Mouse (Mus musculus) neural tube, embryonic 11.5 days (tissue): ENCODE results near the gene Prkaa1. TPM values are rescaled to one million over a fixed set of nuclear protein-coding genes. Genes with fewer than 3 reads are reported as not detected.
"Not testable (repeated sequence)": the region's sequence is repeated elsewhere in the genome, so short reads cannot be mapped to it uniquely, and the experiment has no call there.

Experiments
- ATAC-seq: fragments of 200-750 bp; cut with Nextera tagmentation; 2 replicates; pipeline ENCODE4 v1.8.0; 2017; ENCODE audit warnings: moderate number of reproducible peaks, mild to moderate bottlenecking, moderate TSS enrichment, moderate library complexity; ENCODE audit not compliant: insufficient read depth, low FRiP score, low TSS enrichment
- DNase-seq: peaks from one replicate; pipeline ENCODE4 v3.0.0-alpha.2; 2015; ENCODE audit warnings: low spot score
- H3K27ac ChIP-seq: fragments of 300-500 bp; sonication (generic); 2 replicates; pipeline ENCODE4 v1.5.1; 2014; ENCODE audit warnings: low read depth, mild to moderate bottlenecking, low read length
- H3K27me3 ChIP-seq: fragments of 300-500 bp; sonication (generic); 2 replicates; pipeline ENCODE4 v1.6.1; 2014; ENCODE audit warnings: mild to moderate bottlenecking, low read length, mixed read lengths; ENCODE audit not compliant: control insufficient read depth, insufficient read depth
- H3K36me3 ChIP-seq: fragments of 300-500 bp; sonication (generic); 2 replicates; pipeline ENCODE4 v1.6.1; 2014; ENCODE audit warnings: mild to moderate bottlenecking, low read length, moderate library complexity, mixed read lengths; ENCODE audit not compliant: control insufficient read depth, insufficient read depth
- H3K4me1 ChIP-seq: fragments of 300-500 bp; sonication (generic); 2 replicates; pipeline ENCODE4 v1.6.1; 2014; ENCODE audit warnings: low read length, mixed read lengths; ENCODE audit not compliant: control insufficient read depth, insufficient read depth
- H3K4me2 ChIP-seq: fragments of 300-500 bp; sonication (generic); 2 replicates; pipeline ENCODE4 v1.6.1; 2014; ENCODE audit warnings: low read depth, mild to moderate bottlenecking, moderate library complexity
- H3K4me3 ChIP-seq: fragments of 300-500 bp; sonication (generic); 2 replicates; pipeline ENCODE4 v1.5.1; 2014; ENCODE audit warnings: low read depth, low read length
- H3K9ac ChIP-seq: fragments of 300-500 bp; sonication (generic); 2 replicates; pipeline ENCODE4 v1.6.1; 2014; ENCODE audit warnings: mild to moderate bottlenecking, low read length
- H3K9me3 ChIP-seq: fragments of 300-500 bp; sonication (generic); 2 replicates; pipeline ENCODE4 v1.6.1; 2016; ENCODE audit warnings: low read length; ENCODE audit not compliant: control insufficient read depth
- WGBS: fragments of 180-500 bp; shearing (Covaris S2); extraction: QIAGEN DNeasy Blood & Tissue Kit; methylation state at CpG from one replicate; pipeline ENCODE4 v1.1.7; 2014; 5-methylcytosine and 5-hydroxymethylcytosine counted together
- polyA plus RNA-seq: library from polyadenylated mRNA; unstranded; fragments of >200 nt; fragmentation: Nextera tagmentation; extraction: Ambion mirVana; gene quantifications from 2 replicates; pipeline ENCODE4 v1.2.1, GENCODE M21; 2014

Prkaa1 gene
- polyA plus RNA-seq, 1 experiment from 2014 or later, result 21.2 TPM

DNA sequence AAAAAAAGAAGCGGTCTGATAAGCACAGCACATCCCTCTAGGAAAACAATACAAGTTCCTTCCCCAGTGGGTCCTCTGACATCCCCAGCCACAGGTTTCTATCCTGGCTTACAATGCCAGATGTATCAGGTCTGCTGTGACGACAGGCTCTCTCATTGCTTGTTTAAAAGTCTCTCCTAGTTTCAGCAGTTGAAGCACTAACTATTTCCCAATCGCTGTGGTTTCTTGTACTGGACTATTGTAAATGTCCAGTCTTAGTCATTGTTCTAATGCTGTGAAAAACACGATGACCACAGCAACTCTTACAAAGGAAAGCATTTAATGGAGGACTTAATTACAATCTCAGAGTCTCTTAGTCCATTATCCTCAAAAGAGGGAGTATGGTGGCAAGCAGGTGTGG lies 17.2 kb upstream of the Prkaa1 start:
- H3K36me3 ChIP-seq, result peaks cover 5% of the 10 kb centered on the region
- no peak overlapping the region for H3K9ac ChIP-seq
- no peak overlapping the region for H3K4me3 ChIP-seq
- no peaks in the 10 kb centered on the region for H3K4me1 ChIP-seq
- no peaks in the 10 kb centered on the region for H3K9me3 ChIP-seq
- H3K27ac ChIP-seq, result no peak overlapping the region
- WGBS, result 86% methylated on average over 4 of the region's 4 CpGs
- no peaks in the 10 kb centered on the region for H3K27me3 ChIP-seq
- no peak overlapping the region for H3K4me2 ChIP-seq
- no peak for ATAC-seq
- no peak for DNase-seq

- no peak overlapping the region for H3K9ac ChIP-seq
- H3K4me3 ChIP-seq, result no peak overlapping the region
- no peaks in the 10 kb centered on the region for H3K4me1 ChIP-seq
- WGBS, result 84% methylated on average over 2 of the region's 2 CpGs
- no peaks in the 10 kb centered on the region; the same call in 1 of the 2 replicates for H3K36me3 ChIP-seq
- H3K4me2 ChIP-seq, result no peak overlapping the region
- DNase-seq, result no peak
- no peaks in the 10 kb centered on the region for H3K27me3 ChIP-seq
- no peak for ATAC-seq
- H3K9me3 ChIP-seq, result no peaks in the 10 kb centered on the region
- H3K27ac ChIP-seq, result no peak overlapping the region
These were observed 16.2 kb upstream of the Prkaa1 start for GRCm38 (mm10) chr15:5127487-5127886.

DNA sequence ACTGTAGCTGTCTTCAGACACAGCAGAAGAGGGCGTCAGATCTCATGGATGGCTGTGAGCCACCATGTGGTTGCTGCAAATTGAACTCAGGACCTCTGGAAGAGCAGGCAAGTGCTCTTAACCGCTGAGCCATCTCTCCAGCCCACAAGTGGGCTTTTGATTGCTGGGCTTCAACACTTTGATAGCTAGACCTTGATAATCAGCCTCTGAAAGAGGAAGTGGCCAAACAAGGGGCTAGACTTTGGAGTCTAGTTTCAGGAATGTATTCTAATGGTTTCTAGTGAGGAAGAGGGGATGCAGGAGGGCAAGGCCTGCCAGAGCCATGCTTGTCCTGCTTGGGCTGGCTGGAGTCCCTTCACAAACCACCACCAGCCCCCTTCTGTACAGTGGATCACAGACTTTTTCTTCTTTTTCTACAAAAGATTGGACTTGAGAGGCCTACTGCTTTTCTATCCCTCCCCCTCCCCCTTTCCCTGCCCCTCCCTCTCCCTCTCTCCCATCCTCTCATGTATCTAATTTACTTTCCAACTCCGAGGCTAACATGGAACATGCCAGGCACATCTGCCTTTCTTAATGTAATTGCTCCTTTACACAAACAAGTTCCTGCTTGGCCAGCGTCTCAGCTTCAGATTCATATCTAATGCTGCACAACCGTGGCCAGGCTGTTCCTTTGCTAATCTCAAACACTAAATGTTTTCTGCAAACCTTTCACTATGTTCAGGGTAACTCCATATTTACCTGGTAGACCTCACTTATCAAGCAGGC lies 15.3 kb upstream of the Prkaa1 start:
- WGBS, result 77% methylated on average over 5 of the region's 5 CpGs
- no peaks in the 10 kb centered on the region for H3K9me3 ChIP-seq

GRCm38 (mm10) chr15:5129111-5129805 lies 14.4 kb upstream of the Prkaa1 start:
- DNase-seq (no peak), ATAC-seq (no peak)
- Histone ChIP-seq H3K36me3 (no peaks in the 10 kb centered on the region), H3K27ac (no peak overlapping the region), H3K9ac (no peak overlapping the region), H3K27me3 (no peaks in the 10 kb centered on the region), H3K4me3 (no peak overlapping the region), H3K4me1 (no peaks in the 10 kb centered on the region), H3K4me2 (no peak overlapping the region), H3K9me3 (no peaks in the 10 kb centered on the region)
- 91% methylated on average over 12 of the region's 12 CpGs for WGBS

More for the DNA sequence above, 15.3 kb upstream of the Prkaa1 start:
- Histone ChIP-seq H3K27ac (no peak overlapping the region), H3K27me3 (no peaks in the 10 kb centered on the region), H3K9ac (no peak overlapping the region), H3K4me1 (no peaks in the 10 kb centered on the region), H3K4me3 (no peak overlapping the region), H3K4me2 (no peak overlapping the region), H3K36me3 (no peaks in the 10 kb centered on the region)
- no peak for ATAC-seq
- DNase-seq, result no peak

DNA sequence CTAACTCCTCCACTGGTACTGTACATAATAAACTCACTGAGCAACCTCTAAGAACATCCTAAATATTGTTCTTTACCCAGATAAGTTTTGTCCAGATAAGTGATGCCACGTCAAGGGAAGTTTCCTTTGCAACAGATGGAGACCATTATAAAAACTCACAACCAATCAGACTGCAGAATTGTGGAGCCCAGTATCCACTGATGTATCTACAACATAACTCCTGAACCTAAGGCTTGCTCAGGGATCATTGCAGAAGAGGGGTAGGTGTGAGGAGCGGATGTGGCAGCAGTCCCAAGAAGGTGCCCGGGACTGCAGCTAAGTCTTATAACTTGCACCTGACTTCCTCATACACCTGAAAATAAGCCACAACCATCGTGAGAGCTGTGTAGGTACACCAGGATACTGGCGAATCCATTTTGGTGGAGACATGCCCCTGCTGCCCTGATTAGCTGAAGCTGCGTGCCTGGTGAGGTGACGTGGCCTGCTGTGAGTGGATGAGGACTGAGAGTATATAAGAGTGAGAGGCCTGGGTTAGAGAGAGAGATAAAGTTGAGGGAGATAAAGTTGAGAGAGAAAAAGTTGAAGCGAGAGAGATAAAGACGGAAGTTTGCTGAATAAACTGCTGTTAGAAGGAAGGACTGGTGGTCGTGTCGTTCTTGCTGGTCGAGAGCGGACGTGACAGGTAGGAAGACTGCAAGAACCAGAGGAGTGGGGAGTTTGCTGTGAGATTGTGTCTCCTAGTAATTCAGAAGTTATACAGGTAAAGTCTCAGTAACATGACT lies 12.6 kb upstream of the Prkaa1 start:
- ATAC-seq, H3K9ac ChIP-seq, H3K4me2 ChIP-seq: not testable (repeated sequence)

DNA sequence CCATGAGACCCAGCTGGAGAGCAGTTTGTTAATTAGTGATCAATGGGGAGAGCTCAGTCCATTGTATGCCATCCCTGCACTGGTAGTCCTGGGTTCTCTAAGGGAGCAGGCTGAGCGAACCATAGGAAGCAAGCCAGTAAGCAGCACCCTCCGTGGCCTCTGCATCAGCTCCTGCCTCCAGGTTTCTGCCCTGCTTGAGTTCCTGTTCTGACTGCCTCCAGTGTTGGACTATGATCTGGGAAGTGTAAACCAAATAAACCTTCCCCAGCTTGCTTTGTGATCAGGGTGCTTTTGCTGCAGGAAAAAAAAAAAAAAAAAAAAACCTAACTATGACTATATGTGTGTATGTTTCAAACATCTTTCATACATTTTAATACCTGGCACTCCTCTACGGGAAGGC lies 10.4 kb upstream of the Prkaa1 start:
- ATAC-seq, result no peak
- Histone ChIP-seq H3K9ac (no peak overlapping the region), H3K4me2 (no peak overlapping the region), H3K4me3 (no peak overlapping the region), H3K4me1 (no peaks in the 10 kb centered on the region), H3K9me3 (no peaks in the 10 kb centered on the region), H3K27me3 (no peaks in the 10 kb centered on the region), H3K27ac (no peak overlapping the region), H3K36me3 (no peaks in the 10 kb centered on the region)
- DNase-seq, result no peak
- WGBS, result 66% methylated on average over 3 of the region's 3 CpGs

More for the DNA sequence above, 12.6 kb upstream of the Prkaa1 start:
- H3K4me1 ChIP-seq, H3K36me3 ChIP-seq, DNase-seq, H3K9me3 ChIP-seq, H3K27ac ChIP-seq, H3K27me3 ChIP-seq, H3K4me3 ChIP-seq: not testable (repeated sequence)
- 92% methylated on average over 14 of the region's 14 CpGs for WGBS

DNA sequence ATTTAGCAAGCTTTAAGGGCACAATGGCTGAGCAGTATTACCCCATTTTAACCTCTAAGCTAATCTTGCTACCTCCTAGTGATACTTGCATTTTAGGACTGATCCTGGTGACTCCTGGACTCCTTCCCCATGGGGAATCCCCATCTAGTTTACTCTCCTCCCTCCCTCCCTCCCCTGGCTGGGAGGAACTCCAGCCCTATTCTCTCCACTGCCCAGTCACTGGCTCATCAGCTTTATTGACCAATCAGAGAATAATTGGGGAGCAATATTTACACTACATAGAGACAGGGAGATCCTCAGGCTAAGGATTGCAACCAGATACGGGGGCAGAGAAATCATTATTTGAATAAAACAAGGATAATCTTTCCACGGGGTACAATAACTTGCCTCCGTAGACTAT lies 9.5 kb upstream of the Prkaa1 start:
- no peak overlapping the region for H3K9ac ChIP-seq
- no peaks in the 10 kb centered on the region for H3K4me1 ChIP-seq
- DNase-seq (no peak), ATAC-seq (no peak)
- no peak overlapping the region for H3K27ac ChIP-seq
- no peak overlapping the region for H3K4me2 ChIP-seq
- no peaks in the 10 kb centered on the region for H3K27me3 ChIP-seq
- no peaks in the 10 kb centered on the region for H3K9me3 ChIP-seq
- H3K36me3 ChIP-seq, result no peaks in the 10 kb centered on the region
- H3K4me3 ChIP-seq, result no peak overlapping the region
- 52% methylated on average over 3 of the region's 3 CpGs for WGBS

DNA sequence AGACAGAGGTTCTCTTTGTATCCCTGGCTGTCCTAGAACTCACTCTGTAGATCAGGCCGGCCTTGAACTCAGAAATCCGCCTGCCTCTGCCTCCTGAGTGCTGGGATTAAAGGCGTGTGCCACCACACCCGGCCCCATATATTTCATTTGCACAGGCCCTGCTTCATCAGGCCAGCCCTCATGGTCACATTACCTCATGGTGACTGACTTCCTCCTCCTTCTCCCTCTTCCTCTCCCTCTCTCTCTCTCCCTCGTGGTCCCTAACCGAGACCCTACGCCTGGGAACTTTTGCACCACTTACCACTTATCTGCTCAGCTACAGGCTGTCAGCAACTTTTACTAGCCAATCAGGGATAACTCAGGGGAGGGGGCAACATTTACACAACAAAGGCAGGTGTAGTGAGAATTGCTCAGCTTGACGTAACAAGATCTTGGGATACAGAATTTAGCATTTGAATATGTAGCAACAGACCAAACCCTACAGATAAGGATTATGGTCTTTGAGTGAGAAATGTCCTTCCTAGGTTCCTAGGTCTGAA lies 8.6 kb upstream of the Prkaa1 start:
- H3K9ac ChIP-seq, result no peak overlapping the region
- no peaks in the 10 kb centered on the region for H3K36me3 ChIP-seq
- no peaks in the 10 kb centered on the region for H3K9me3 ChIP-seq
- no peak for ATAC-seq
- H3K27ac ChIP-seq, result no peak overlapping the region
- no peak overlapping the region for H3K4me3 ChIP-seq
- DNase-seq, result no peak
- no peak overlapping the region for H3K4me2 ChIP-seq
- WGBS, result 81% methylated on average over 8 of the region's 8 CpGs
- no peaks in the 10 kb centered on the region for H3K4me1 ChIP-seq
- no peaks in the 10 kb centered on the region for H3K27me3 ChIP-seq
